Mouse (Mus musculus) kidney, embryonic 15.5 days (tissue): Measurements from ENCODE around the gene Dnase1l2. TPM values are rescaled to one million over a fixed set of nuclear protein-coding genes. Genes with fewer than 3 reads are reported as not detected.
A peak's percentile ranks its signal among the peaks of the same experiment; 100 is the strongest.

Source experiments
- ATAC-seq: fragments of 200-750 bp; cut with Nextera tagmentation; replicated peaks from 2 replicates; pipeline ENCODE4 v1.8.0; 2017; ENCODE audit warnings: moderate TSS enrichment; ENCODE audit not compliant: low FRiP score
- H3K27ac ChIP-seq: fragments of 300-500 bp; sonication (generic); 2 replicates; pipeline ENCODE4 v1.5.1; 2015; ENCODE audit warnings: mild to moderate bottlenecking, inconsistent platforms
- H3K27me3 ChIP-seq: fragments of 300-500 bp; sonication (generic); 2 replicates; pipeline ENCODE4 v1.6.1; 2015; ENCODE audit warnings: inconsistent platforms
- H3K36me3 ChIP-seq: fragments of 300-500 bp; sonication (generic); 2 replicates; pipeline ENCODE4 v1.6.1; 2015; ENCODE audit warnings: inconsistent platforms
- H3K4me1 ChIP-seq: fragments of 300-500 bp; sonication (generic); 2 replicates; pipeline ENCODE4 v1.6.1; 2015; ENCODE audit warnings: inconsistent platforms
- H3K4me2 ChIP-seq: fragments of 300-500 bp; sonication (generic); 2 replicates; pipeline ENCODE4 v1.6.1; 2015; ENCODE audit warnings: moderate library complexity, mild to moderate bottlenecking, inconsistent platforms
- H3K4me3 ChIP-seq: fragments of 300-500 bp; sonication (generic); replicated peaks from 2 replicates; pipeline ENCODE4 v1.5.1; 2015; ENCODE audit warnings: mild to moderate bottlenecking, inconsistent platforms
- H3K9ac ChIP-seq: fragments of 300-500 bp; sonication (generic); 2 replicates; pipeline ENCODE4 v1.6.1; 2015; ENCODE audit warnings: mild to moderate bottlenecking, inconsistent platforms
- H3K9me3 ChIP-seq: fragments of 300-500 bp; sonication (generic); replicated peaks from 2 replicates; pipeline ENCODE4 v1.6.1; 2016; ENCODE audit warnings: inconsistent platforms
- WGBS: fragments of 180-500 bp; shearing (Covaris S2); methylation state at CpG from one replicate; pipeline ENCODE4 v1.1.7; 2015; ENCODE audit warnings: mixed read lengths; 5-methylcytosine and 5-hydroxymethylcytosine counted together
- polyA plus RNA-seq: library from polyadenylated mRNA; unstranded; fragments of >200 nt; fragmentation: Nextera tagmentation; extraction: Ambion mirVana; gene quantifications from 2 replicates; pipeline ENCODE4 v1.2.1, GENCODE M21; 2015

The Dnase1l2 gene
- polyA plus RNA-seq = 2.4 and 3.2 TPM in 2 replicates

- H3K4me1 ChIP-seq = no peaks in the 10 kb centered on the region
- peaks cover 89% of the 10 kb centered on the region for H3K36me3 ChIP-seq
- H3K9me3 ChIP-seq = no peaks in the 10 kb centered on the region
- WGBS = 80% methylated on average over 7 of the region's 7 CpGs
- ATAC-seq = no peak
- H3K9ac ChIP-seq = no peak within 1 kb of the TSS
- H3K27me3 ChIP-seq = no peaks in the 10 kb centered on the region
- H3K4me2 ChIP-seq = no peak within 1 kb of the TSS
- no peak within 1 kb of the TSS for H3K4me3 ChIP-seq
- H3K27ac ChIP-seq = no peak within 1 kb of the TSS
These were observed at the start of gene Dnase1l2 for GRCm38 (mm10) chr17:24442632-24443155. Gene Dnase1l2 (minus strand): TSS chr17:24443105.

GRCm38 (mm10) chr17:24490399-24490798, 47.5 kb upstream of the Dnase1l2 start:
- H3K9ac ChIP-seq = no peak overlapping the region
- H3K27ac ChIP-seq = no peak overlapping the region
- H3K9me3 ChIP-seq = no peaks in the 10 kb centered on the region
- H3K4me1 ChIP-seq = peaks cover 27% of the 10 kb centered on the region
- peaks cover 45% of the 10 kb centered on the region for H3K27me3 ChIP-seq
- no peak overlapping the region for H3K4me2 ChIP-seq
- no peaks in the 10 kb centered on the region for H3K36me3 ChIP-seq
- no peak overlapping the region for H3K4me3 ChIP-seq
- WGBS = 71% methylated on average over 4 of the region's 4 CpGs
- no peak for ATAC-seq

- Histone ChIP-seq H3K4me1 (peaks cover 29% of the 10 kb centered on the region), H3K4me3 (peak overlapping the region; percentile 78), H3K27me3 (peaks cover 51% of the 10 kb centered on the region), H3K4me2 (peak overlapping the region; percentile 100), H3K27ac (no peak overlapping the region), H3K9me3 (no peaks in the 10 kb centered on the region), H3K36me3 (no peaks in the 10 kb centered on the region), H3K9ac (peak overlapping the region; percentile 84)
- 17% methylated on average over 19 of the region's 19 CpGs for WGBS
- ATAC-seq = no peak
These were observed 46.5 kb upstream of the Dnase1l2 start for GRCm38 (mm10) chr17:24489265-24490030.

GRCm38 (mm10) chr17:24488662-24489264, 45.9 kb upstream of the Dnase1l2 start:
- Histone ChIP-seq H3K9ac (peak overlapping the region; percentile 84), H3K27me3 (peaks cover 51% of the 10 kb centered on the region), H3K9me3 (no peaks in the 10 kb centered on the region), H3K4me3 (peak overlapping the region; percentile 78), H3K4me2 (peak overlapping the region; percentile 100), H3K4me1 (peaks cover 29% of the 10 kb centered on the region), H3K27ac (no peak overlapping the region), H3K36me3 (no peaks in the 10 kb centered on the region)
- ATAC-seq = peak; percentile 62
- WGBS = under 1% methylated on average over 66 of the region's 81 CpGs

- Histone ChIP-seq H3K4me3 (peak within 1 kb of the TSS; percentile 78), H3K9me3 (no peaks in the 10 kb centered on the region), H3K36me3 (no peaks in the 10 kb centered on the region), H3K4me1 (peaks cover 29% of the 10 kb centered on the region), H3K4me2 (peak within 1 kb of the TSS; percentile 100), H3K27ac (no peak within 1 kb of the TSS), H3K27me3 (peaks cover 51% of the 10 kb centered on the region), H3K9ac (peak within 1 kb of the TSS; percentile 84)
- 1% methylated on average over 28 of the region's 45 CpGs for WGBS
- ATAC-seq = peak; percentile 64
These were observed 45.3 kb upstream of the Dnase1l2 start, which contains the start of gene Caskin1 for GRCm38 (mm10) chr17:24488186-24488661. Gene Caskin1 (plus strand): TSS chr17:24488601.

GRCm38 (mm10) chr17:24485090-24485860, 42.4 kb upstream of the Dnase1l2 start:
- H3K4me2 ChIP-seq = no peak overlapping the region
- peaks cover 27% of the 10 kb centered on the region for H3K4me1 ChIP-seq
- no peaks in the 10 kb centered on the region for H3K9me3 ChIP-seq
- H3K27me3 ChIP-seq = peaks cover 50% of the 10 kb centered on the region
- no peak overlapping the region for H3K27ac ChIP-seq
- H3K4me3 ChIP-seq = no peak overlapping the region
- no peak overlapping the region for H3K9ac ChIP-seq
- WGBS = 45% methylated on average over 11 of the region's 11 CpGs
- no peaks in the 10 kb centered on the region for H3K36me3 ChIP-seq
- no peak for ATAC-seq

- Histone ChIP-seq H3K4me1 (peaks cover 20% of the 10 kb centered on the region), H3K27me3 (peaks cover 34% of the 10 kb centered on the region), H3K9me3 (no peaks in the 10 kb centered on the region), H3K36me3 (no peaks in the 10 kb centered on the region), H3K27ac (no peak overlapping the region), H3K4me3 (no peak overlapping the region), H3K4me2 (no peak overlapping the region), H3K9ac (no peak overlapping the region)
- no peak for ATAC-seq
- 95% methylated on average over 3 of the region's 3 CpGs for WGBS
These were observed 40.6 kb upstream of the Dnase1l2 start for GRCm38 (mm10) chr17:24483495-24483894.

GRCm38 (mm10) chr17:24481027-24481815, 38.3 kb upstream of the Dnase1l2 start:
- no peak for ATAC-seq
- WGBS = 94% methylated on average over 20 of the region's 20 CpGs
- Histone ChIP-seq H3K36me3 (peaks cover 17% of the 10 kb centered on the region), H3K4me1 (peaks cover 26% of the 10 kb centered on the region), H3K4me3 (no peak overlapping the region), H3K27me3 (peaks cover 12% of the 10 kb centered on the region; the same call in 1 of the 2 replicates), H3K9me3 (no peaks in the 10 kb centered on the region), H3K4me2 (no peak overlapping the region), H3K27ac (no peak overlapping the region; the same call in 1 of the 2 replicates), H3K9ac (no peak overlapping the region)

- H3K4me3 ChIP-seq = no peak overlapping the region
- WGBS = 50% methylated on average over 3 of the region's 3 CpGs
- no peak for ATAC-seq
- H3K36me3 ChIP-seq = peaks cover 26% of the 10 kb centered on the region
- 0 out of 2 replicates have a peak overlapping the region, but pooled peaks have one; percentile 6 for H3K27ac ChIP-seq
- peak overlapping the region; percentile 67; the same call in 1 of the 2 replicates for H3K4me2 ChIP-seq
- 0 out of 2 replicates have a peak overlapping the region, but pooled peaks have one; percentile 10 for H3K9ac ChIP-seq
- peaks cover 22% of the 10 kb centered on the region for H3K4me1 ChIP-seq
- H3K27me3 ChIP-seq = 0 out of 2 replicates have a peak, but pooled peaks cover 6% of the 10 kb centered on the region
- no peaks in the 10 kb centered on the region for H3K9me3 ChIP-seq
These were observed 37.4 kb upstream of the Dnase1l2 start for GRCm38 (mm10) chr17:24480201-24480826.

GRCm38 (mm10) chr17:24479431-24479830, 36.5 kb upstream of the Dnase1l2 start:
- ATAC-seq = no peak
- no peaks in the 10 kb centered on the region for H3K9me3 ChIP-seq
- H3K9ac ChIP-seq = no peak overlapping the region
- WGBS = 23% methylated on average over 1 of the region's 1 CpGs
- peak overlapping the region; percentile 74 for H3K4me3 ChIP-seq
- peak overlapping the region; percentile 67 for H3K4me2 ChIP-seq
- H3K36me3 ChIP-seq = peaks cover 35% of the 10 kb centered on the region
- 0 out of 2 replicates have a peak overlapping the region, but pooled peaks have one; percentile 58 for H3K27ac ChIP-seq
- H3K4me1 ChIP-seq = peaks cover 29% of the 10 kb centered on the region
- H3K27me3 ChIP-seq = no peaks in the 10 kb centered on the region
